ENCODE assay signal across 8 mouse cellular contexts in the genomic region with DNA sequence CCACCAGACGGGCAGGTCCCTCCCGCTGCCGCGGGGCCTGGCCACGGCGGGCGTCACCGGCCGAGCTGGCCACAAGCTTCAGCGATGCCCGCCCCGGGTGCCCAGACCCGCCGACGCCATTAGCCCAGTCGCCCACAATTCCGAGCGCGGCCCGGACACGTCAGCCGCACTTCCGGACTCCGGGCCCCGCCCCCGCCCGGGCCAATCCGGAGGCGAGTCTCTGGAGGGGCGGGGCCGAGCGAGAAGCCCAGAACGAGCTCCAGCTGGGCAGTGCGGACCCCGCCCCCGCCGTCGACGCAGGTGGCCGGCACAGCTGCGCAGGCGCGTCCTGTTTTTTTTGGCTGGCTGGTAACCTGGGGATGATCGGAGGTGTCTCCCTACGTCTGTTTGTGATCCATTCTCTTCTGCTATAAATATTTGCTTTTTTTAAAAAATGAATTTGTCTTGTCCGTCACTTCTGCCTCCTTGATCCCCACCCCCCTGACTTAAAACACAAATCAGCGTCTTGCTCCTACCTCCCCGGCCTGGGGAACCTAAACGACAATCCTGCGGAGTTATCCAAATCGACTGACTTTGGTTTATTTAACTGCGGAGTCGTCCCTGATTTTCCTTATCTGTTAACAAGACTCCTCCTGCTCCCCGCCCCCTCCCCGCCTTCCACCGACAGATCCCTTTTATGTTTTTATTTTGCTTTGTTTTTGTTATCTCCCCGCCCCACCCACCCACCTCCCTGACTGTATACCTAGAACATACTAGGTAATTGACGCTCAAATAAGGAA. TPM values are rescaled to one million over a fixed set of nuclear protein-coding genes. Genes with fewer than 3 reads are reported as not detected.
DNase-seq lines count a peak whose midpoint lies in the region; ATAC-seq lines count a peak whose summit lies in the region.

TSS of gene Mon2 (minus strand) at position 261 of the 779 bp plus-strand sequence.

- DNase-seq in Muller cell, postnatal 12 days (ENCODE audit: inconsistent ontology term): peak; percentile 99
- peak; percentile 97 for DNase-seq in cerebellum, adult 9-11 months
- DNase-seq in frontal cortex, postnatal 10 days (ENCODE audit: low spot score in 2 of 2): peak; percentile 95
- peak; percentile 92 to 97 for DNase-seq in layer of hippocampus, postnatal 14 days (ENCODE audit: low spot score in 2 of 2)
- peak; percentile 97 for DNase-seq in lung, postnatal 14 days
- peak; percentile 91 for DNase-seq in retina, adult 2 months (ENCODE audit: low read depth, low spot score)
- DNase-seq in thymus, postnatal 36 days: peak; percentile 95 to 97

- H3K9ac ChIP-seq in hindbrain, embryonic 12.5 days: peak within 1 kb of the TSS; percentile 95

- H3K9me3 ChIP-seq in hindbrain, embryonic 12.5 days (replicated peaks): no peaks in the 10 kb centered on the region

- peak within 1 kb of the TSS; percentile 96 for H3K4me3 ChIP-seq in hindbrain, embryonic 12.5 days

- H3K4me1 ChIP-seq in hindbrain, embryonic 12.5 days: peaks cover 12% of the 10 kb centered on the region

- peak within 1 kb of the TSS; percentile 81 for H3K27ac ChIP-seq in hindbrain, embryonic 12.5 days

- peaks cover 6% of the 10 kb centered on the region; the same call in 1 of the 2 replicates for H3K36me3 ChIP-seq in hindbrain, embryonic 12.5 days

- H3K27me3 ChIP-seq in hindbrain, embryonic 12.5 days: peaks cover 5% of the 10 kb centered on the region; the same call in 1 of the 2 replicates

- peak within 1 kb of the TSS; percentile 81 for H3K4me2 ChIP-seq in hindbrain, embryonic 12.5 days (replicated peaks)

- peak; percentile 99 for ATAC-seq in hindbrain, embryonic 12.5 days (ENCODE audit: low FRiP score)

- WGBS in hindbrain, embryonic 12.5 days: under 1% methylated on average over 58 of the region's 58 CpGs

RNA-seq across cellular contexts. Expression of gene Mon2, which starts in this region (rescaled TPM):
- 50.8 and 53.8 TPM in 2 replicates for polyA plus RNA-seq in hindbrain, embryonic 12.5 days (2016; fragmentation: Nextera tagmentation; extraction: Ambion mirVana)
- total RNA-seq in layer of hippocampus, postnatal 14 days (2021): 100 to 1,000 TPM in 1 of 2 experiments, 10 to 100 TPM in 1; 95.6 to 102 TPM

Comparison
In these comparisons a context has a peak if more than half of its experiments do, and no peak if none do; other contexts are left out.
1. Peak in every context shown above with its lines: DNase-seq, ATAC-seq, H3K4me3 ChIP-seq and H3K27ac ChIP-seq.